Mouse (Mus musculus): ENCODE measurements around the gene Mbtps1. TPM values are rescaled to one million over a fixed set of nuclear protein-coding genes. Genes with fewer than 3 reads are reported as not detected.

Mbtps1 gene
- polyA plus RNA-seq, 1 experiment from 2014 or later, result 32.8 TPM

- 87% methylated on average over 3 of the region's 3 CpGs for WGBS
- no peak overlapping the region for H3K27ac ChIP-seq (ENCODE audit: low read depth, low read length)
- TF ChIP-seq CTCF (IDR thresholded peaks at IDR 0.05; ENCODE audit: low read depth), result no peak
- no peak for ATAC-seq
- no peaks in the 10 kb centered on the region for H3K4me1 ChIP-seq (replicated peaks; ENCODE audit: control insufficient read depth, insufficient read depth, low read length)
- H3K4me2 ChIP-seq (replicated peaks; ENCODE audit: low read depth), result no peak overlapping the region
- H3K9me3 ChIP-seq (ENCODE audit: control insufficient read depth), result no peaks in the 10 kb centered on the region
- no peak overlapping the region for H3K9ac ChIP-seq (ENCODE audit: low read depth, low read length)
- no peaks in the 10 kb centered on the region for H3K27me3 ChIP-seq (replicated peaks; ENCODE audit: control insufficient read depth, insufficient read depth, low read length)
- H3K36me3 ChIP-seq (ENCODE audit: control insufficient read depth, insufficient read depth), result peaks cover 96% of the 10 kb centered on the region
- H3K4me3 ChIP-seq (ENCODE audit: low read depth, low read length), result no peak overlapping the region
These were observed 42.8 kb downstream of the Mbtps1 start for GRCm38 (mm10) chr8:119515767-119516166.

GRCm38 (mm10) chr8:119514940-119515339 is 43.6 kb downstream of the Mbtps1 start:
- Histone ChIP-seq H3K4me3 (ENCODE audit: low read depth, low read length) (no peak overlapping the region), H3K36me3 (ENCODE audit: control insufficient read depth, insufficient read depth) (peaks cover 91% of the 10 kb centered on the region), H3K27me3 (replicated peaks; ENCODE audit: control insufficient read depth, insufficient read depth, low read length) (no peaks in the 10 kb centered on the region), H3K9ac (ENCODE audit: low read depth, low read length) (no peak overlapping the region), H3K4me1 (replicated peaks; ENCODE audit: control insufficient read depth, insufficient read depth, low read length) (no peaks in the 10 kb centered on the region), H3K27ac (ENCODE audit: low read depth, low read length) (no peak overlapping the region), H3K4me2 (replicated peaks; ENCODE audit: low read depth) (no peak overlapping the region), H3K9me3 (ENCODE audit: control insufficient read depth) (no peaks in the 10 kb centered on the region)
- no peak for ATAC-seq
- TF ChIP-seq CTCF (IDR thresholded peaks at IDR 0.05; ENCODE audit: low read depth), result no peak
- 92% methylated on average over 3 of the region's 3 CpGs for WGBS

DNA sequence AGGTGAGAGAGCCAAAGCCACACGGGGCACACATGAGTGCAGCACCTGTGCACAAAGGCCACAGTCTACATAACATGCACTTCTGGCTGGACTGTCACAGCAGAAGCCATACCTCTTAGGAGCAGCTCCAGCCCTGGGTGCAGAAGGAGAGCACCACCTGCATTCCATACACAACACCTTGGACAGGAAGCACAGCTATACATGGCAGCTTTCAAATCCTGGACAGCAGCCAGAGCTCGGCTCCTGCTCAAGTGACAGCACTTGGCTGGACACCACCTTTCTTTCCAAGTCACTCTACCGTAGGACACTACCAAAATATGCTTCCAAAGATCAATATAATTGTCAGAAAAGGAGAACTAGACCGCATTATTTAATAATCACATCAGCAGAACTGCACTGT is 45.1 kb downstream of the Mbtps1 start:
- H3K36me3 ChIP-seq (ENCODE audit: control insufficient read depth, insufficient read depth), result peaks cover 89% of the 10 kb centered on the region
- H3K4me3 ChIP-seq (ENCODE audit: low read depth, low read length), result no peak overlapping the region
- no peak overlapping the region for H3K4me2 ChIP-seq (replicated peaks; ENCODE audit: low read depth)
- H3K9ac ChIP-seq (ENCODE audit: low read depth, low read length), result no peak overlapping the region
- no peak for ATAC-seq
- no peaks in the 10 kb centered on the region for H3K4me1 ChIP-seq (replicated peaks; ENCODE audit: control insufficient read depth, insufficient read depth, low read length)
- no peaks in the 10 kb centered on the region for H3K9me3 ChIP-seq (ENCODE audit: control insufficient read depth)
- no peak for TF ChIP-seq CTCF (IDR thresholded peaks at IDR 0.05; ENCODE audit: low read depth)
- H3K27me3 ChIP-seq (replicated peaks; ENCODE audit: control insufficient read depth, insufficient read depth, low read length), result no peaks in the 10 kb centered on the region
- no peak overlapping the region for H3K27ac ChIP-seq (ENCODE audit: low read depth, low read length)
- WGBS, result 80% methylated on average over 4 of the region's 4 CpGs

DNA sequence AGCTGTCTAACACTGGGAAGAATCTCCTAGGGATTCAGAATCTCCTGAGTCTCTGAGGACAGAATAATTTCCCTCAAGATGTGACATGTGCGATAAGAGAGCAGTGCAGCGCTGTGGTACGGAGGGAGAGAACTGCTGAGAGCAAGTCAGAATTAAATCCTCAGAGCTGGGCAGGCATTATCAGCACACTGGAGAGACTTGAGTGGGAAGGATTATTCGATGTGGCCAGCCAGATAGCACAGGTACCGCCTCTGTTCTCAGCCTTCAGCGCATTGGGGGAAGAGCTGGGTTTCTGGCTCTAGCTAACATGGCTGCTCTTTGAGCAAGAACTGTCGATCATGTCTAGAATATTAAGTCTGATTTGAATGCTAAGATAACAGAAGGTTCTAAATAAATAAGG is 46.8 kb downstream of the Mbtps1 start:
- H3K9me3 ChIP-seq (ENCODE audit: control insufficient read depth), result no peaks in the 10 kb centered on the region
- H3K4me2 ChIP-seq (replicated peaks; ENCODE audit: low read depth), result no peak overlapping the region
- 93% methylated on average over 7 of the region's 7 CpGs for WGBS
- H3K4me1 ChIP-seq (replicated peaks; ENCODE audit: control insufficient read depth, insufficient read depth, low read length), result no peaks in the 10 kb centered on the region
- no peak for TF ChIP-seq CTCF (IDR thresholded peaks at IDR 0.05; ENCODE audit: low read depth)
- ATAC-seq, result no peak
- peaks cover 84% of the 10 kb centered on the region for H3K36me3 ChIP-seq (ENCODE audit: control insufficient read depth, insufficient read depth)
- H3K4me3 ChIP-seq (ENCODE audit: low read depth, low read length), result no peak overlapping the region
- H3K27me3 ChIP-seq (replicated peaks; ENCODE audit: control insufficient read depth, insufficient read depth, low read length), result no peaks in the 10 kb centered on the region
- H3K27ac ChIP-seq (ENCODE audit: low read depth, low read length), result no peak overlapping the region
- no peak overlapping the region for H3K9ac ChIP-seq (ENCODE audit: low read depth, low read length)

GRCm38 (mm10) chr8:119510471-119510870 is 48.1 kb downstream of the Mbtps1 start:
- Histone ChIP-seq H3K4me3 (ENCODE audit: low read depth, low read length) (no peak overlapping the region), H3K9me3 (ENCODE audit: control insufficient read depth) (no peaks in the 10 kb centered on the region), H3K4me1 (replicated peaks; ENCODE audit: control insufficient read depth, insufficient read depth, low read length) (no peaks in the 10 kb centered on the region), H3K4me2 (replicated peaks; ENCODE audit: low read depth) (no peak overlapping the region), H3K36me3 (ENCODE audit: control insufficient read depth, insufficient read depth) (peaks cover 84% of the 10 kb centered on the region), H3K27ac (ENCODE audit: low read depth, low read length) (no peak overlapping the region), H3K27me3 (replicated peaks; ENCODE audit: control insufficient read depth, insufficient read depth, low read length) (no peaks in the 10 kb centered on the region), H3K9ac (ENCODE audit: low read depth, low read length) (no peak overlapping the region)
- no peak for TF ChIP-seq CTCF (IDR thresholded peaks at IDR 0.05; ENCODE audit: low read depth)
- WGBS, result 84% methylated on average over 9 of the region's 9 CpGs
- no peak for ATAC-seq

GRCm38 (mm10) chr8:119506106-119506505 is 52.4 kb downstream of the Mbtps1 start:
- Histone ChIP-seq H3K27ac (ENCODE audit: low read depth, low read length) (no peak overlapping the region), H3K4me3 (ENCODE audit: low read depth, low read length) (no peak overlapping the region), H3K4me2 (replicated peaks; ENCODE audit: low read depth) (no peak overlapping the region), H3K9me3 (ENCODE audit: control insufficient read depth) (no peaks in the 10 kb centered on the region), H3K9ac (ENCODE audit: low read depth, low read length) (no peak overlapping the region), H3K4me1 (replicated peaks; ENCODE audit: control insufficient read depth, insufficient read depth, low read length) (no peaks in the 10 kb centered on the region), H3K27me3 (replicated peaks; ENCODE audit: control insufficient read depth, insufficient read depth, low read length) (no peaks in the 10 kb centered on the region), H3K36me3 (ENCODE audit: control insufficient read depth, insufficient read depth) (peaks cover 45% of the 10 kb centered on the region)
- ATAC-seq, result no peak
- WGBS, result 83% methylated on average over 8 of the region's 8 CpGs
- TF ChIP-seq CTCF (IDR thresholded peaks at IDR 0.05; ENCODE audit: low read depth), result no peak

DNA sequence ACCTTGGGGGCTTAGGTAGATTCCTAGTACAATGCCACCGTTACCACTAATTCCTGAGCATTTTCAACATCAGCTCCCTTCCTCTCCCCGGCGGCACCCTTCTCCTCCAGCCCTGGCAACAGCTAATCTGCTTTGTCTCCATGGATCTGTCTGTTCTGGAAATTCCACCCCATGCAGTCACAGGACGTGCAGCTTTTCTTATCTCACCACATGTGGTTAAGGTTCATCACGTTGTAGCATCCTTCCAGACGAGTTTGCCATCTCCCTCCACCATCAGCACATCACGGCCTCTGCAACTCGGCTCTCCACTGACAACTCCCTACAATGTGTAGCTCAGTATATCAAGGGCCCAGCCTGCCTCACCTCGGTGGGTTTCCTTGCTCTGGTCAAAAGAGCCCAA is 53.0 kb downstream of the Mbtps1 start:
- TF ChIP-seq CTCF (IDR thresholded peaks at IDR 0.05; ENCODE audit: low read depth), result no peak
- peaks cover 41% of the 10 kb centered on the region for H3K36me3 ChIP-seq (ENCODE audit: control insufficient read depth, insufficient read depth)
- no peak overlapping the region for H3K4me3 ChIP-seq (ENCODE audit: low read depth, low read length)
- ATAC-seq, result no peak
- no peak overlapping the region for H3K4me2 ChIP-seq (replicated peaks; ENCODE audit: low read depth)
- no peaks in the 10 kb centered on the region for H3K9me3 ChIP-seq (ENCODE audit: control insufficient read depth)
- no peaks in the 10 kb centered on the region for H3K4me1 ChIP-seq (replicated peaks; ENCODE audit: control insufficient read depth, insufficient read depth, low read length)
- H3K27me3 ChIP-seq (replicated peaks; ENCODE audit: control insufficient read depth, insufficient read depth, low read length), result no peaks in the 10 kb centered on the region
- 49% methylated on average over 9 of the region's 9 CpGs for WGBS
- no peak overlapping the region for H3K9ac ChIP-seq (ENCODE audit: low read depth, low read length)
- H3K27ac ChIP-seq (ENCODE audit: low read depth, low read length), result no peak overlapping the region

All from intestine, postnatal 0 days (tissue).